Mouse (Mus musculus): ENCODE measurements at regions not wholly inside any gene's neighbourhood (a gene's known extent, or its start where the extent isn't known, plus 50 kb on each side); places are given as distances from the start of the nearest gene placed in this dataset.
A peak's percentile ranks its signal among the peaks of the same experiment; 100 is the strongest.

GRCm38 (mm10) chr3:52863146-52863849 is 153.7 kb downstream of the Cog6 start:
- intact Hi-C loops (cut with DNase I; ENCODE audit: low total_unique reads) = no loop called here
- no peak for DNase-seq

DNA sequence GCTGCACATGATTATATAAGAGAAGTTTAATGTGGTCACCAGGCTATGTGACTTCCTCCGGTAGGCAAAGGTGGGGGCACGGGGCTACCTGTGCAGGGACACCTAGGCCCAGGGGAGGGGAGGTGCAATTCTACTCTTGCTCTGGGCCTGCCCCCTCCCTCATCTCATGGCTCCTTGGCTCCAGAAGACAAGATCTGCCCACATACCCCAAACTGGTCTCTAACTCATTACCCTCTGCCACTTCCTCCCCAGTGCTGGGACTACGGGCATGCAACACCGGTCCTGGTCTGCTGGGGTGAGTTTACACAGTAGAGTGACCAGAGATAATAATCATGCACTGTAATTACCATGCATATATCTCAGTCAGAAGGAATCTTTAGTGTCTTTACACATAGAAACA is 155.0 kb downstream of the Cog6 start:
- intact Hi-C loops (cut with DNase I; ENCODE audit: low total_unique reads) = no loop called here
- no peak for DNase-seq

DNA sequence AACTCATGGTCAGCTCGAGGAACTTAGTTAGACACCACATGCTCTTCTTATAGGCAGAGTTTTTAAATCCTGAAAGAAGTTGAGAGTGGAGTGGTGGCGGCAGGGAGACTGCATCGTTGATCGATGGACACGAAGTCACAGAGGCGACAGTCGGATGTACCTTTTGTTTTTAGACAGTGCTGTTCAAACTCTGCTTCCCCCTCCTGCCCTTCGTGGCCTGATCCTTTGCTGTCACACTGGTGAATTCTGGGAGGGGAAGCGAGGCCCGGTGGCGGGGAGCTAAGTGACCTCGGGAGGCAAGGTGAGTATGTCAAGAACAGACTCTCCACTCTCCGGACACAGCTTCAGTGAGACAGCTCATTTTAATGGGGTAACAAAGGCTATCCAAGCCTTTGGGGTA is 155.5 kb downstream of the Cog6 start:
- no peak for DNase-seq
- intact Hi-C loops (cut with DNase I; ENCODE audit: low total_unique reads) = no loop called here

- intact Hi-C loops (cut with DNase I; ENCODE audit: low total_unique reads) = no loop called here
- DNase-seq = no peak
These were observed 157.2 kb downstream of the Cog6 start for GRCm38 (mm10) chr3:52859848-52860247.

GRCm38 (mm10) chr3:52859266-52859825 is 157.7 kb downstream of the Cog6 start:
- intact Hi-C loops (cut with DNase I; ENCODE audit: low total_unique reads) = no loop called here
- DNase-seq = no peak

DNA sequence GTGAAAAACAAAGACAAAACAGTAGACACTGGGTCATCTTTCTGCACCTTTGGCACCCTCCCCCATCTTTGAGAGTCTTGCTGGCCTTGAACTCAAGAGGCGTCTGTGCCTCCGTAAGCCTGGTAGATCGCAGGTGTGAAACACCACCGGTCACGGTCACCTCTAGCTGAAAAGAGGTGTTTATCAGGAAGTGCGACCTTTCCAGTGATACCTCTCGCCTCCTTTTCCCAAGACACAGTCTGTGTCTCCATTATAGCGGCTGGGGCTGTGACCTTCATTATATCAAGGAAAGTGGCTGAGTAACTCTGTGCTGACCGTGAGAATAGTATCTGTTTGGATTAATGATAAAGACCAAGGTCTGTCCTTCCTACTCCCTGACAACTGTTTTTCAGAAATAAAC is 158.8 kb downstream of the Cog6 start:
- no peak for DNase-seq
- intact Hi-C loops (cut with DNase I; ENCODE audit: low total_unique reads) = no loop called here

DNA sequence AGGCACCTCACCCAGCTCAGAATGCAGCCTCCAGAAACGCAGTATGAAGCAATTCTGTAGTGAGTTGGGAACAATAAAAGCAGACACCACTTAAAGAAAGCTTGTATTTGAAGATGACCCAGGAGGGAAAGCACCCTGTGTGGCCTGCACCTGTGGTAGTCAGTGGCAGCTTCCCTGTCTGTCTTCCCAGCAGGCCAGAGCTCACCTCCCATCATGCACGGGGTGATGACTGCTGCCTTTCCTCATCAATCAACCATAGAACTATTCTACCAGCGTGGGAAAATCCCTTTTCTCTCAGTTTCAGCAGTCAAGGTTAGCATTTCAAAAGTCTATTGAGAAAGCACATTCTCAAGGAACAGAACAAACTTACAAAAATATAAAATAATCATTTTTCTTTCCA is 160.0 kb downstream of the Cog6 start:
- intact Hi-C loops (cut with DNase I; ENCODE audit: low total_unique reads) = no loop called here

GRCm38 (mm10) chr3:52854560-52854959 is 162.5 kb downstream of the Cog6 start:
- DNase-seq = no peak
- intact Hi-C loops (cut with DNase I; ENCODE audit: low total_unique reads) = no loop called here

More for the DNA sequence above, 160.0 kb downstream of the Cog6 start:
- no peak for DNase-seq

GRCm38 (mm10) chr3:52853126-52853525 is 163.9 kb downstream of the Cog6 start:
- DNase-seq = no peak
- intact Hi-C loops (cut with DNase I; ENCODE audit: low total_unique reads) = no loop called here

DNA sequence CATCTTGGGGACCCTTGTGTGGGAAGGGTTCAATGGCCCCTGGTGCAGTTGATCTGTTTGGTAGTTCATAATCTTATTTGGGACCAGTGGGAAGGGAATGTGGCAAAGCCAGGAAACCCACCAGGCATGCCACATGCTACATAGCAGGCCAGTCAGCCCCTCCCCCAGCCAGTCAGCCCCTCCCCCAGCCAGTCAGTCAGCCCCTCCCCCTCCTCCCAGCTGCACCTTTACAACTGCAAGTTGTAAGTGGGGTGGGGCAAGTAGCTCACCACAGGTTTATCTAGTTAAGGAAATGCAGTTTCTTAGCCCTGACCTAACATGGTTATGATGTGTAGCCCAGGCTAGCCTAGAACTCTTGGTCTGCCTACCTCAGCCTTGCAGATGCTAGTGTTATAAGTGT is 171.9 kb downstream of the Cog6 start:
- DNase-seq = no peak
- intact Hi-C loops (cut with DNase I; ENCODE audit: low total_unique reads) = no loop called here

DNA sequence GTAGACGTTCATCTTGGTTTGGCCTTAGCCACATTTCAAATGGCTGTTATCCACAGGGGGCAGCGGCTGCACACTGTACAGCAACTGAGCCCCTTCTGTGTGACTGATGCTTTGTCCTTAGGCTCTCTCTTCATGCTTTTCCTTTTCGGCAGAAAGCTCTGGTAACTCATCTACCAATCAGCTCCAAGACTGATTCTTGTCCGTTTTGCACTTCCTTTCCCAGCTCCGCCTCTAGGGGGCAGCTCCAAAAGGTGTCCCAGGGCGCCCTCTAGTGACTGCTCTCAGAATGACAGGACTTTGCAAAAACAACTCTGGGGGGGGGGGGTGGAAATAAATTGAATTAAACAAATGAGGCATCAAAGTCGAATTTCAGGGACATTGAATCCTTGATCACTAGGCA is 173.0 kb downstream of the Cog6 start:
- intact Hi-C loops (cut with DNase I; ENCODE audit: low total_unique reads) = loop anchor here (5.0 kb wide), 1 partner anchor 587 kb away; no protein-coding TSS in a partner anchor
- DNase-seq = peak; percentile 88

DNA sequence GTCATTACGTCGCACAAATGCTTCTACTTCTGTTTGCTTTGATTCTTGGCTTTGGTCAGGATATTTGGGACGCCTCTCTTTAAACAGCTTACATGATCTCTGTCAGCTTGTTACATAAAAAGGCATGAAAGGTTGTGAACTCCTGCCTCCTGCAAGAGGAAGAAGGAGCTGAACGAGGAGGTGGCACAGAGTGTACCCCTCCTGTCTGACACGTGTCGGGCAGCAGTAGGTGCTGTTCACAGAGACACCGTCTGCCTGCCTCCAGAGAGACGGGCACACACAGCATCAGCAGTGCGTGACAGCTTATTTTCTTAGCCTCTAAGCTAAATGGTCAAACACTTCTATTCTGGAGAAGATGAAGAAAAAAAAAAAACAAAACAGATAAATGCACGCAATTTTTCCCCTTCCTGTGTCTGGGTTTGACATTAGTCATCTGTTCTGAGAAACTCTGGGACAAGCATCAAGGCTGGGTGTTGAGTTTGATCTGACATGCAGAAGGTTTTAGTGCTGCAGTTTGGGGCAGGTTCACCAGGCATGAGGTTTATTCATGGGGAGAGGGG is 174.1 kb downstream of the Cog6 start:
- intact Hi-C loops (cut with DNase I; ENCODE audit: low total_unique reads) = loop anchor here (5.0 kb wide), 1 partner anchor 586 kb away; no protein-coding TSS in a partner anchor

DNA sequence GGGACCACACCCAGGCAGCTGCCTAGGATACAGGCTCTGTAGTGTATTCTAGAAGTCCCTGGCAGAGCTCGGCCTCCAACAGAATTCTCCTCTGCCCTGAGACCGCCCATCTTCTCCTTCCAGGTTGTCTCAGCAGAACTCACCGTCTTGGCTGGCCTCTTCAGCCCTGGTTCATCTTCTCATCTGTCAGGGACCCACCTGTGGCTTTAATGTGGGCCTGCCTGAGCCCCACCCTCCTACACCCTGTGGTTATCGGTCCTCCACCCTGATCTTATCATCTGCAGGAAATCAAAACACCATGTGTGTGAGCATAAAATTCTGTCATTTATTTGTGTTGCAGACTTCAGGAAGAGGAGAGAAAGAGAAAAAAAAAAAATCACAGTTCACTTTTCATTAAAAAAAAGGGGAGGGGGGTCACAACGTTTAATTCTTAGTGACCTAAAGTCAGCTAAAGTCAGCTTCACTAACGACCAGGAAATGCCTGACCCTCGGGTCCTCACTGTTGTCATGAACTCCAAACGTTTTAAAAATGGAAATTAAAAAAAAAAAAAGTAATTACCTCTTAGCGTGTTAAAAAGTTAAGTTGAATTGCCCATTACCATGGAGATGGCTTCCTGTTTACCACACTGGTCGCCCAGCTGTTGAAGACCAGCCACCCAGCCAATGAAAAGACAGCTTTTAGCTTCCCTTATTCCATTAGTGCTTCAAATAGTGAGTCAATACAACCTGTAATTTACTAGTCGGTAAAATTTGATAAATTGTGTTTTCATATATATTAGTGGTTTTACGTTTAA is 176.7 kb downstream of the Cog6 start:
- DNase-seq = no peak
- intact Hi-C loops (cut with DNase I; ENCODE audit: low total_unique reads) = loop anchor here (5.0 kb wide), 1 partner anchor 583 kb away; no protein-coding TSS in a partner anchor

More for the DNA sequence above, 174.1 kb downstream of the Cog6 start:
- DNase-seq = no peak

GRCm38 (mm10) chr3:52838020-52838419 is 179.0 kb downstream of the Cog6 start:
- intact Hi-C loops (cut with DNase I; ENCODE audit: low total_unique reads) = no loop called here
- no peak for DNase-seq

DNA sequence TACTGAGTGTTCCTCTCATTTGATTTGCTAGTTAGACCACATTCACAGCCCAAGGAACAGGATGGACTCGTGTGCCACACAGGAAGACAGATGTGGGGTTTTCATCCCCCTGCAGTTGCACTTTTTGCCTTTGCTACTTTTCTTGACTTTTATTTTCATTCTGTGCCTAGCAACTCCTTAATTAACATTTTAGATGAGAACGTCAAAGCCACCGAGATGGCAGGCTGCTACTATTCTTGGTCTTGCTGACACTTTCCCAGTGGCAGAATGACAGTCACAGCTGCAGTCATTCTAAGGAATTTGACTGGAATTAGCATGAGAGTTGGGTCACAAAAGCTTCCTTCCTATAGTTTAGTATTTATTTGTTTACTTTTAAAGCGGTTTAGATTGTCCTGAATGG is 179.5 kb downstream of the Cog6 start:
- DNase-seq = no peak
- intact Hi-C loops (cut with DNase I; ENCODE audit: low total_unique reads) = no loop called here

DNA sequence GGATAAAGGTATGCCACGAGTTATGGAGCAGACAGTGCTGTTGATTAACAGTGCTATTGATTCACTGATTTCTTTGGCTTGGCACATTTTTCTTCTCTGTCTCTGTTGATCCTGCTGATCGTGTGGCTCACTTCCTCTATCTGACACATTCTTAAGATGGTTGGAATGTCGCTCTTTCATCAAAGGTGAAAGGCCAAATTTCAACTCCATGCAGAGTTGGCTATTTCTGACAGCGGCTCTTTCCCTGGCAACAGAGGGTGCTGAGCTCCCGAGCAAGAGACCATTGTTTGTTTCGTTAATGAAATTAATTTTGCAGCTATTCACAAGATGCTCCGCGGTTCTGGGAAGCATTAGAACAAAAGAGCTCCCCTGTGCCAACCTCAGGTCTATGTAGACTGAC is 180.3 kb downstream of the Cog6 start:
- intact Hi-C loops (cut with DNase I; ENCODE audit: low total_unique reads) = no loop called here
- DNase-seq = no peak

DNA sequence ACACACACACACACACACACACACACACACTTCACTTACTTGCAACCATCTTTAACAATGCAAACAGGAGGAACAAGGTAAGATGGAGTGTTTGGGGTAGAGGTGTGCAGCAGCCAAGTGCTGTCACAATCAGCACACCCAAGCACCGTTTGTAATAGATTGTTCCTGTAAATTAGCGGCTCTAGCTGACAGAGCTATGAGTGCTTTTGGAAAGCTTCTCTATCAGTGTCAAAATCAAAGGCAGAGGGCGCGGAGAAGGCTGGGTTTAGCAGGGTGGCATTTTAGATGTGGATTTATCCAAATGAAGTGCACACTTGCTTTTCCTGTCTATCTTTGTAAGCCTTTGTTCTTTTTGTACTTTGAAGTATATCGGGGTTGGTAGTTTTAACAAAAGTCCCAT is 184.6 kb downstream of the Cog6 start:
- DNase-seq = no peak
- intact Hi-C loops (cut with DNase I; ENCODE audit: low total_unique reads) = no loop called here

DNA sequence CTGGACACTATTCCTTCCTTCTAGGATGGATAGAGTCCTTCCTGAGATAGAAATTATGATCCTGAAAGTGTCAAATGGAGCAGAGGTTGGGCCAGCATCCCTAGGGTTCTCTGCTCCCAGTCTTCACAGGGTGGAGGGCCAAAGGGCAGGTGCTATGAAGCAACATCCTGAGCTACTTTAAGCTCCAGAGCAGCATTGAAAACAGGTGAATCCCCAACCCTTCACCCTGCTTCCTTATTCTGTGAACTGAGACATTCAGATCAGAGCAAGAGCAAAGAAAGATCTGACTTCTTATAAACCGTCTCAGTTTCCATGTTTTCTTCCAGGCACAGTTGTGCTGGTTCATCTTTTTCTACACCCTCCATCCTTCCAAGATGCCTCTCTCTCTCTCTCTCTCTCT is 185.1 kb downstream of the Cog6 start:
- intact Hi-C loops (cut with DNase I; ENCODE audit: low total_unique reads) = no loop called here

GRCm38 (mm10) chr3:52830101-52830500 is 186.9 kb downstream of the Cog6 start:
- no peak for DNase-seq
- intact Hi-C loops (cut with DNase I; ENCODE audit: low total_unique reads) = no loop called here

More for the DNA sequence above, 185.1 kb downstream of the Cog6 start:
- DNase-seq = no peak

DNA sequence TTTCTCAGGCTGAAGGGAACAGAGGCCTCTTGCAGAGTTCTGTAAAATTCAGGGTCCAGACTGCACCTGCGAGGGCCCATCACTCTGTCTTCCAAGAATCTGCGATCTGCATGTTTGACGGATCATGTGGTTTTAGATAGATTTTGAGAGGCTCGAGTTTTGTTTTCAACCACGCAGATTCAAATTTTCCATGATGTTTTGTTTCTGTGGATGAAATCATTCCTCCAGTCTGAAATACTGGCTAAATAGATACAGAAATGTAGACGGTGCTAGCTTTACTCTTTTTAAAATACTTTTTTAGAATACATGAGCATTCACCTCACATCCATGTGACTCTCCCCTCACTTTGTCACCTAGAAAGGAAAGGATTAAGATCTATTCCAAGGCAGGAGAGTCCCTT is 188.0 kb downstream of the Cog6 start:
- intact Hi-C loops (cut with DNase I; ENCODE audit: low total_unique reads) = no loop called here

More for the DNA sequence above, 188.0 kb downstream of the Cog6 start:
- no peak for DNase-seq
